Mouse (Mus musculus) stomach, embryonic 16.5 days (tissue): ENCODE data around the gene Runx1. TPM values are rescaled to one million over a fixed set of nuclear protein-coding genes. Genes with fewer than 3 reads are reported as not detected.

Experiments used
- ATAC-seq: fragments of 200-750 bp; cut with Nextera tagmentation; 2 replicates; pipeline ENCODE4 v1.8.0; 2017; ENCODE audit warnings: moderate number of reproducible peaks, moderate TSS enrichment; ENCODE audit not compliant: insufficient read depth, low FRiP score
- H3K27ac ChIP-seq: fragments of 300-500 bp; sonication (generic); 2 replicates; pipeline ENCODE4 v1.5.1; 2014; ENCODE audit warnings: low read length
- H3K27me3 ChIP-seq: fragments of 300-500 bp; sonication (generic); 2 replicates; pipeline ENCODE4 v1.6.1; 2014; ENCODE audit warnings: low read length, control low read depth, mixed read lengths; ENCODE audit not compliant: control insufficient read depth, insufficient read depth
- H3K36me3 ChIP-seq: fragments of 300-500 bp; sonication (generic); 2 replicates; pipeline ENCODE4 v1.6.1; 2014; ENCODE audit warnings: low read length; ENCODE audit not compliant: control insufficient read depth, insufficient read depth
- H3K4me1 ChIP-seq: fragments of 300-500 bp; sonication (generic); 2 replicates; pipeline ENCODE4 v1.6.1; 2014; ENCODE audit warnings: low read length, control low read depth, mixed read lengths; ENCODE audit not compliant: control insufficient read depth, insufficient read depth
- H3K4me2 ChIP-seq: fragments of 300-500 bp; sonication (generic); 2 replicates; pipeline ENCODE4 v1.6.1; 2014; ENCODE audit warnings: low read depth, low read length, mixed read lengths
- H3K4me3 ChIP-seq: fragments of 300-500 bp; sonication (generic); replicated peaks from 2 replicates; pipeline ENCODE4 v1.5.1; 2014; ENCODE audit warnings: mild to moderate bottlenecking, low read length
- H3K9ac ChIP-seq: fragments of 300-500 bp; sonication (generic); 2 replicates; pipeline ENCODE4 v1.6.1; 2014; ENCODE audit warnings: low read length
- H3K9me3 ChIP-seq: fragments of 300-500 bp; sonication (generic); replicated peaks from 2 replicates; pipeline ENCODE4 v1.6.1; 2016; ENCODE audit warnings: low read length, control low read depth; ENCODE audit not compliant: control insufficient read depth
- WGBS: fragments of 180-500 bp; shearing (Covaris S2); extraction: QIAGEN DNeasy Blood & Tissue Kit; methylation state at CpG from one replicate; pipeline ENCODE4 v1.1.7; 2014; 5-methylcytosine and 5-hydroxymethylcytosine counted together
- polyA plus RNA-seq: library from polyadenylated mRNA; unstranded; fragments of >200 nt; fragmentation: Nextera tagmentation; extraction: Ambion mirVana; gene quantifications from 2 replicates; pipeline ENCODE4 v1.2.1, GENCODE M21; 2015

Runx1 gene
- polyA plus RNA-seq, 1 experiment from 2014 or later, result 9.6 TPM

DNA sequence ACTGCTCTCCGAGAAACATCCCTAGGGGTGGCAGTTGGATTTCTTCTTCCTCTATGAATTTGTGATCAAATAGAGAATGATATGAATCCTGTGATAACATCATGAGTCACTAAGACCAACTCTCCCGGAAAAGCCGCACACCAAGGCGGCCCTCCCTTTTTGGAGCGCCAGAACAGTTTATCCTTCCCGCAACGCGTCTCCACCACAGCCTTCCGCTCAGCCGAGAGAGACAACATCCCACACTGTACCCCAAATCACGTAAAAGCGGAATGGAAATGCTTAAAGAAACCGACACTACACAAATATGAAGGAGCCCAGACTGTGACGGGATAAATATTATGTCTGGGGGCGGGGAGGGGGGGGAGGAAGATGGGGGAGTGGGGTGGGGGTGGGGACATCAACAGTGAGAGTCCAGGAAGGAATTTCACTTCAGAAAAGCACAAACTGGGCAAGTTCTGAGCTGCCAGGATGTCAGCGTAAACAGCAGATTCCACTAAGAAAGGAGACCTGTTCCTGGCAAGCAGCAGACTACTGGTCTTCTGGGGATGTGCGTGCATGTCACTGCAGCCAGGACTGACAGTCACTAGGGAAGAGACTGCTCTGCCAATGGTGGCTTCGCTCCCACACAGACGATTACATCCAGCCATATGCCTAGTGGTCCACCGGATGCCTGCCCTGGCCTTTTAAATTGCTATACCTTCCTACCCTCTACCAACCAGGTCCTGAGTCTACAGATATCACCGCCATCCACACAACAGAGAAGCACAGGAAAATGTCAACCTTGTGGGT, 141.3 kb downstream of the Runx1 start:
- no peaks in the 10 kb centered on the region for H3K27me3 ChIP-seq
- H3K36me3 ChIP-seq, result no peaks in the 10 kb centered on the region
- peaks cover 23% of the 10 kb centered on the region for H3K4me1 ChIP-seq
- ATAC-seq, result no peak
- no peaks in the 10 kb centered on the region for H3K9me3 ChIP-seq
- H3K9ac ChIP-seq, result peak overlapping the region; percentile 16; the same call in 1 of the 2 replicates
- H3K4me3 ChIP-seq, result no peak overlapping the region
- peak overlapping the region; percentile 32 for H3K4me2 ChIP-seq
- WGBS, result 42% methylated on average over 21 of the region's 21 CpGs
- peak overlapping the region; percentile 89 for H3K27ac ChIP-seq

DNA sequence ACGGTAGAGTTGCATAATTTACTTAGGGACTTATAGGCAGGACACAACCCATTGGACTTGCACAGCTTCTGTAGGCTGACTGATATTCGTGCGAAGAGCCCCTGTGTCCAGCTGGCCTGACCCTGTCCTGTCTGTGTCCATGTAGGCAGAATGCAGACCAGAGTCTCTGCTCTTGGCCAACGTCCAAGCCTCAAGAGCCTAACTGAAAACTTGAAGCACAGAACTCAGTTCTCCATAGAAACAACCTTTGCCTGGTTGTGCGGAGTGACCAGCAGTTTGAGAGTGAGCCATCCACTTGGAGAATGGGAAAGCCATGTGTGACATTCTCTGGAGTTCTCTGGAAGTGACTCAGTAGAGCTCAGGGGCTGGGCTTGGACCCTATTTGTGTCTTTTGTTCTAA, 149.3 kb downstream of the Runx1 start:
- no peak for ATAC-seq
- H3K4me1 ChIP-seq, result no peaks in the 10 kb centered on the region
- no peak overlapping the region for H3K27ac ChIP-seq
- no peak overlapping the region for H3K4me3 ChIP-seq
- H3K36me3 ChIP-seq, result no peaks in the 10 kb centered on the region
- no peak overlapping the region for H3K4me2 ChIP-seq
- no peaks in the 10 kb centered on the region for H3K27me3 ChIP-seq
- no peak overlapping the region for H3K9ac ChIP-seq
- H3K9me3 ChIP-seq, result no peaks in the 10 kb centered on the region
- 67% methylated on average over 5 of the region's 5 CpGs for WGBS

GRCm38 (mm10) chr16:92675677-92676076, 150.3 kb downstream of the Runx1 start:
- H3K27me3 ChIP-seq, result no peaks in the 10 kb centered on the region
- no peak overlapping the region for H3K9ac ChIP-seq
- H3K4me1 ChIP-seq, result no peaks in the 10 kb centered on the region
- no peaks in the 10 kb centered on the region for H3K36me3 ChIP-seq
- ATAC-seq, result no peak
- no peaks in the 10 kb centered on the region for H3K9me3 ChIP-seq
- 60% methylated on average over 8 of the region's 8 CpGs for WGBS
- no peak overlapping the region for H3K4me3 ChIP-seq
- no peak overlapping the region for H3K4me2 ChIP-seq
- no peak overlapping the region for H3K27ac ChIP-seq

GRCm38 (mm10) chr16:92674916-92675450, 151.0 kb downstream of the Runx1 start:
- no peak overlapping the region for H3K27ac ChIP-seq
- no peaks in the 10 kb centered on the region for H3K27me3 ChIP-seq
- H3K9me3 ChIP-seq, result no peaks in the 10 kb centered on the region
- no peak overlapping the region for H3K4me2 ChIP-seq
- 63% methylated on average over 11 of the region's 11 CpGs for WGBS
- H3K4me3 ChIP-seq, result no peak overlapping the region
- no peak for ATAC-seq
- no peak overlapping the region for H3K9ac ChIP-seq
- no peaks in the 10 kb centered on the region for H3K4me1 ChIP-seq
- H3K36me3 ChIP-seq, result no peaks in the 10 kb centered on the region

- H3K27ac ChIP-seq, result no peak overlapping the region
- WGBS, result 68% methylated on average over 18 of the region's 18 CpGs
Observed at GRCm38 (mm10) chr16:92674121-92674816, 151.7 kb downstream of the Runx1 start.

DNA sequence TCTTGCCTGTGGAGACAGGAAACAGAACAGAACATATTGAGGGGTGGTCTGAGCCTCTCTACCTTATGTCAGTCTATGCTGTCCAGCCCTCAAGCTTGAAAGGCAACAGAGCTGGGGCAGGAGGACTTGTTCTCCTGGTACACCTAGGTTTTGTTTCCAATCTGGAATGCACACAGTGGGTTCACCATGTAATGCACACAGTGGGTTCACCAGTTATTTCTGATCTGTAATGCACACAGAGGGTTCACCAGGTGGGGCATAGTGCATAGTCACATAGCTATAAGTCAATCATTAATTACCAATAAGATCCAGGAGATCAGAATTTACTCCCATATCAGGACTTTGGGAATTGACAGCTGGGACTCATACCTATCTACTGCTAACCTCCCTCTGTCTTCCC, 157.1 kb downstream of the Runx1 start:
- no peaks in the 10 kb centered on the region for H3K27me3 ChIP-seq
- no peak for ATAC-seq
- no peaks in the 10 kb centered on the region for H3K4me1 ChIP-seq
- no peak overlapping the region for H3K27ac ChIP-seq
- no peaks in the 10 kb centered on the region for H3K9me3 ChIP-seq
- H3K4me2 ChIP-seq, result no peak overlapping the region
- H3K36me3 ChIP-seq, result no peaks in the 10 kb centered on the region
- H3K9ac ChIP-seq, result no peak overlapping the region
- no peak overlapping the region for H3K4me3 ChIP-seq

More at GRCm38 (mm10) chr16:92674121-92674816, 151.7 kb downstream of the Runx1 start:
- Histone ChIP-seq H3K9me3 (no peaks in the 10 kb centered on the region), H3K4me2 (no peak overlapping the region), H3K36me3 (no peaks in the 10 kb centered on the region), H3K9ac (no peak overlapping the region), H3K4me3 (no peak overlapping the region), H3K27me3 (no peaks in the 10 kb centered on the region), H3K4me1 (no peaks in the 10 kb centered on the region)
- ATAC-seq, result no peak

GRCm38 (mm10) chr16:92661757-92662156, 164.2 kb downstream of the Runx1 start:
- Histone ChIP-seq H3K27ac (no peak overlapping the region), H3K4me1 (no peaks in the 10 kb centered on the region), H3K27me3 (no peaks in the 10 kb centered on the region), H3K36me3 (no peaks in the 10 kb centered on the region), H3K4me3 (no peak overlapping the region), H3K9me3 (no peaks in the 10 kb centered on the region), H3K9ac (no peak overlapping the region), H3K4me2 (no peak overlapping the region)
- WGBS, result 68% methylated on average over 7 of the region's 7 CpGs
- no peak for ATAC-seq

GRCm38 (mm10) chr16:92656750-92657149, 169.2 kb downstream of the Runx1 start:
- Histone ChIP-seq H3K4me1 (peaks cover 14% of the 10 kb centered on the region), H3K4me3 (no peak overlapping the region), H3K36me3 (no peaks in the 10 kb centered on the region), H3K9me3 (no peaks in the 10 kb centered on the region), H3K27me3 (no peaks in the 10 kb centered on the region), H3K9ac (no peak overlapping the region), H3K27ac (no peak overlapping the region), H3K4me2 (no peak overlapping the region)
- ATAC-seq, result no peak
- WGBS, result 62% methylated on average over 5 of the region's 5 CpGs

DNA sequence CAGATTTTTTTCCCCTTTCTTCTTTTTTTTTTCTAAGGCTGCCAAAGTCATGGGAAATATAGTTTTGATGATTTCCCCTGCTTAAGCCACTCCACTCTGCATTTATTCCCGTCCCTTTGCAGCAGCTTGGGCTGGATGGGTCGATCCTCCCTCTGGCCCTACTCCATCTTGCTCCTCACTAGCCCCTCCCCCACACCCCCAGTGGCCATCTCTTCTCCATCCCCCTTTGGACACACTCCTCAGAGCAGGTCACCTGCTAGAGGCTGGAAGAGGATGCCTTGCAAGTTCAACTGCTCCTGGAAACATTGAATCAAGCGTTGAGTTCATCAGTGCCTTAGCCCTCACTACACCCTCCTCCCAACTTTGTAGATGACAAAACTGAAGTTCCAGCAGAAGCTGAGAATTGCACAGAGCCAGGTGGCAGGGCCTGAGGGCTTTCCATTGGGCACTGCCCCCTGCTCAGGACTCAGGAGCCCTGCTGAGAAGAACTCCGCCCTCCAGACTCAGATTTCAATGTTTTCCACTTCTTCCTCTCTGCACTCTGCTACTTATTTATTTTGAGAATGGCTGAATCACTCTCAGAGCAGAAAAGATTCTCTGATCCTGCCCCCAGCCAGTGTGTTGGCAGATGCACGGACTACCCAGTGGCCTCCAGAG, 171.5 kb downstream of the Runx1 start:
- Histone ChIP-seq H3K27me3 (no peaks in the 10 kb centered on the region), H3K4me1 (peaks cover 14% of the 10 kb centered on the region), H3K4me2 (no peak overlapping the region), H3K9ac (no peak overlapping the region), H3K27ac (peak overlapping the region; percentile 55), H3K9me3 (no peaks in the 10 kb centered on the region), H3K4me3 (no peak overlapping the region), H3K36me3 (no peaks in the 10 kb centered on the region)
- 42% methylated on average over 5 of the region's 5 CpGs for WGBS
- no peak for ATAC-seq
